Mouse (Mus musculus) liver, adult (tissue): ENCODE data around the gene Depp1.

ENCODE experiments used
- GATA4 ChIP-seq: IDR thresholded peaks from 2 replicates; pipeline ENCODE4 v1.6.1; 2014; ENCODE audit warnings: mild to moderate bottlenecking, low read length; ENCODE audit not compliant: insufficient replicate concordance

The Depp1 gene

DNA sequence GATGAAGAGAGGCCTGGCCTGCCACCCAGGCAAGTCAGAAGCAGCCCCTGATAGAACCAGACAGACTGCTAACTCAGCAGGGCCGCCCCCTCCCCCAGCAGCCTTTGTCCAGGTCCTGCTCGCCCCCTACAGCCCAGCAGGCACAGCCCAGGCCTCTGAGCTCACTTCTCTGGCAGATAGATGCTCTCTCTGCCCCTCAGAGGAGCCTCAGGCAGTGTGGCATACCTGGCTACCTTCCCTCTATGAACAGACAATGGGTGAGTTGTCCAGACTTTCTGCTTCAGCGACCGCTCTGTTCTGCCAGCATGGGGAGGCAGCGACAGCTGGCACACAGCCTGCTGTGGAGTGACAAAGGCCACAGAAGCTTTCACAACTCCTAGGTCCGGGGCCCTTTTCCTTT, 19.7 kb downstream of the Depp1 start:
- TF ChIP-seq GATA4, result no peak

- no peak for TF ChIP-seq GATA4
Observed at GRCm38 (mm10) chr6:116671031-116671430, 20.6 kb downstream of the Depp1 start.

- no peak for TF ChIP-seq GATA4
Observed at GRCm38 (mm10) chr6:116671768-116672167, 21.4 kb downstream of the Depp1 start.

GRCm38 (mm10) chr6:116672349-116672748, 21.9 kb downstream of the Depp1 start:
- TF ChIP-seq GATA4, result no peak

DNA sequence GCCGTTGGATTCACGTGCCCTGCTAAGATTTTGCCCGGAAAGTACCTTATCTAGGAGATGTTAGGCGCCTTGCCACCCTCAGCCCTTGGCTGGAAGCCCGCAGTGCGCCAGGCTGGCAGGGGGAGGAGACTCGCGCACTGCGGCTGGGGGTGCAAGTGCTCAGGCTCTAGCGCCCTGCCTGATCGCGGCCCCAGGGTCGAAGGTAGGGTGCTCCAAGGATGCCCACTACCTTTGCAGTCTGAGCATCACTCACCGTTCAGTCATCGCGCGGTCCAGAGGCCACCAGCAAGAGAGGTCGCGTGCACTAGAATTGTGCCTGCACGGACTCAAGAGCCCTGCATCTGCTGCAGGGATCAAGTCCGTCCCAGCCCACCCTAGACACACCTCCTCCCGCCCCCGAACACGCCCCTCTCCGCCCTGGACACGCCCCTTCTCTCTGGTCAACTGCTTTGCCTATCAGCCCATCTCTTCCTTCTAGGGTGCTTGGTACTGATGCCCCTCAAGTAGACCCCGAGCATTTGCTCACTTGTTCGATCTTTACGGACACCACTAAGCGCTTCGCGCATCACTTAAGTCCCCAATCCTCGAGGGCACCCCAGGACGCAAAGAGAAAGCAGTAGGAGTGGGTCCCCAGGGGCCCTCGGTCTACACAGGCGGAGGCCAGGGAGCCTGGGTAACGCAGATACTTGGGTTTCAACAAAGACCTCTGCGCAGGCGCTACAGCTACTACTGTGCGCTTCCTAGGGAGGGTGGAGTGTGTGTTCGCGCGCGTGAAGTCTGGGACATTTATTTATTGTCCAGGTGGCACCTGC, 23.3 kb downstream of the Depp1 start, which contains the start of gene Rassf4:
TSS of gene Rassf4 (minus strand) at position 482 of the 812 bp plus-strand sequence.
- no peak for TF ChIP-seq GATA4

DNA sequence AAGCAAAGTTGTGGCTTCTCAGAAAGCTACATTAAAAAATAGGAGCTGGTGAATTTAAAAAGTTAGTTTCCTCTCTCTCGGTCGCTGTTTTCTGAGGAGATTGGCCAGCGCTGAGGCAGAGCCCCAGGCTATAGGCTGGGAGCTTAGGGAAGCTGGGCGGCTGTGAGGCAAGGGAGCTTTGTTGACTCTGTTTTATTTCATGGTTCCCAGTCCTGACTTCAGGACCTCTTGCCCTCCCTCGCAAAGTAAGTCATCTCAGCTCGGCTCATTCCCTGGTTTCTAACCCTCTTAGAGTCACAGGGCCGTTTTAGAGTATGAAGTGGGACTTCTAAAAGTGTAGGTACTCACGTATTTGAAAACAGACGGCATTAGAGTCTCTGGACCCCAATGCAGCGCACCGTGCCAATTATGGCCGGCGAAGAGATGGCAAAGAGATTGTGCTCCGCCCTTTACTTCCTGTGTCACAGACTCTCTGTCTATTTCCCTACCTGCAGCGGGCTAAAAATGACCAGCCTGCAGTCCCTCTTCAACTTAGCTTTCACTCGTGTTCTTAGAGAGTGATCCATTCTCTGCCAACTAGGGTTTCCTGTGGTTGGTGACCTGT, 24.0 kb downstream of the Depp1 start:
- TF ChIP-seq GATA4, result no peak

- TF ChIP-seq GATA4, result no peak
Observed at GRCm38 (mm10) chr6:116676355-116676913, 26.0 kb downstream of the Depp1 start.

DNA sequence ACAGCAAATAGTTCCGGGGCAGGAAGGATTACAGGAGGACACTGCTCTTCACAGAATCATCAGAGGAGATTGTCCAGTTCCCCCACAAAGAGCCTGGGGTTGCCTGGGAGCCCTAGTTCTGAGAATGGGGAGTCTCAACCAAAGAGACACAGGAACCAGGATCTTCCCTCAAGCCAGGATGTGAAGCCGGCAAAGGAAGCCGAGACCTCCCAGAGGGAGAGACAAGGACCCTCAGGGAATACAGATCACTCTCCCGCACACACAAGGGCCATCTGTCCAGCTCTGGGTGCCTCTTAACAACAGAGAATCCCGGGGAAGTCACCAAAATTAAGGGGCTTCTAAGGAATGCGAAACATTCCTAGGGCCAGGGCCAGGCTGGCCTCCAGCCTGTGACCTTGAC, 26.9 kb downstream of the Depp1 start:
- no peak for TF ChIP-seq GATA4

DNA sequence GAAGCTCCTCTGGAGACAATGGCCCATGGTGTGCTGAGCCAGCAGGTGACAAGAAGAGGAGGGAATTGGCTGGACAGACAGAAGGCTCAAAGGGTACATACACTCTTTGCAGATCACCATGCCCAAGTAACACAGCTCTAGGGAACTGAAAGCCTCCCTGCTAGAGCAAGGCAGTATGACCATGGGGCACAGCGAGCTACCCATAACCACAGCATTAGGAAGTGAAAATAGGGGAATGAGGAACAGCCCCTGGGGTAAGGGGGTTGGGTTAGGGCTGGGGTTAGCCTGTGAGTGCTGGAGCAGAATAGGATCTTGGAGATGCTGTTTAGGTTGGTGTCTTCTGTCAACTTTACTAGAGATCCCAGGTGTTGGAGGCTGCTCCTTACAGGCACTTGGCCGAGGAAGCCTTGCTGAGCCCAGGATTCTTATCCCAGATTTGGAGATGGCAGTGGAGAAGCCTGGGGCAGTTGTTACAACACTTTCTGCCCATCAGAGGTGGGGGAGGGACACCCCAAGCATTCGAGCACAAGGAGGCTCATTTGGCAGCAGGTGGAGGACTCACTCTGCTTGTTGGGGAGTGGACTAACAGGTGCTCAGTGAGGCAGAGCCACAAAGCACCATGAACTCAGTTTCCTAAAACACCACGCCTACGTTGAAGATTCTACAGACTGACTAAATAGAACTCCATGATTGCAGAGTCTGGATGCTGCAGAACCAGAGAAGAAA, 29.3 kb downstream of the Depp1 start:
- TF ChIP-seq GATA4, result no peak

DNA sequence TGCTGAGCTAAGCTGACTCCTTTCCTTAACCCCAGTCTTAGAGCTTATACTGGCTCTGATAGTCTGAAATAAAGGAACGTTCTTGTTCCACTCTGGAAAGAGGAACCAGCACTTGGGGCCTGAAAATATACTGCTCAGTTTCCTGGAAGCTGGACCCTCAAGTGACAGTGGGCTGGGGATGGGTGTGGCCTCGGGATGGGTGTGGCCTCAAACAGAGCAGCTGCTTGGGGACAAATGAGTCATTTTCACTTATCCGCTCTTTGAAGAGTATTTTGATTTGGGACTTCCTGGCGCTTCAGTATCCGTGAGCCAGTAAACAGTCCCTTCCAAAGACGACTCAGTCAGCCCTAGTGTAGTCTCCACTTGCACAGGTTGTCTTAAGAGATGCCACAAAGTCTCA, 31.9 kb downstream of the Depp1 start:
- no peak for TF ChIP-seq GATA4

- no peak for TF ChIP-seq GATA4
Observed at GRCm38 (mm10) chr6:116693639-116694038, 43.2 kb downstream of the Depp1 start.

DNA sequence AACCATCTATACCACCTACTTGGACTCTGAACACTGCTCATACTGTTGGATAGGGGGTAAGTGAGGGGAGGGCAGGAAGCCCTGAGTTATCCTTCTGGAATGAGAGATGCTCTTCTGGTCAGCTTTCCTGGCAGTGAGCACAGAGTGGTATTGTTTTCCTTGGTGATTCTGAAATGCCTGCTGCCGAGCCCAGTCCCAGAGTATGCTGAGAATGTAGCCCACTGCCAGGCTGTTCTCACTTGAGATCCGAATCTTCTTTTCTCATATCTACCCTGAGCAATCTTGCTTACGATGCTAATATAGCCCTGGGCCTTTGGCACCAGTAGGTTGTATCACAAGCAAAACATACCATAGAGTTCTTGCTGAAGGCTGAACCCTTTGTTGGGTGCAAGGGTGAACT, 43.9 kb downstream of the Depp1 start:
- TF ChIP-seq GATA4, result no peak

GRCm38 (mm10) chr6:116697413-116697812, 47.0 kb downstream of the Depp1 start:
- TF ChIP-seq GATA4, result no peak

- no peak for TF ChIP-seq GATA4
Observed at GRCm38 (mm10) chr6:116697896-116698425, 47.6 kb downstream of the Depp1 start.

- no peak for TF ChIP-seq GATA4
Observed at GRCm38 (mm10) chr6:116700821-116701220, 50.4 kb downstream of the Depp1 start.
